Mouse (Mus musculus) ovary, postnatal 10 days (tissue): ENCODE measurements around the gene Astl.
"Not testable (repeated sequence)": the region's sequence is repeated elsewhere in the genome, so short reads cannot be mapped to it uniquely, and the experiment has no call there.

Experiments
- DNase-seq: peaks from one replicate; pipeline ENCODE4 v3.0.0; 2022; ENCODE audit warnings: low spot score

Gene Astl

DNA sequence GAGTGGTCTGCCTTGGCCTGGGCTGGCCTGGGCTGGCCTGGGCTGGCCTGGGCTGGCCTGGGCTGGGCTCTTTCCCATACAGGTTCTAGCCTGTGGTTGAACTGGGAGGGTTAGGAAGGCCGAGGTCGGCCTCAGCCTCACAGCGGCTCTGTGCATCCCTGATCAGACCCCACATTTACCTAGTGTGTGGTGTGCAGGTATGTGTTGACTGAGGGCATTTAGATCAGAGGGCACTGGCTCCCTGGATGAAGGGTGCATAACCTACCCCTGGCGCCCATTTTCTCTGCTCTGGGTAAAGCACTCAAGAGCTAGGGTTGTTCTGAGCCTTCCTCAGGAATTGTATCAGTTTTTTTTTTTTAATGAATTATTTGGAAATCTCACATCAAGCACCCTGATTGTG is at the start of gene Astl:
Astl (plus strand) TSS at position 224 of the 400 bp plus-strand sequence.
- no peak for DNase-seq

DNA sequence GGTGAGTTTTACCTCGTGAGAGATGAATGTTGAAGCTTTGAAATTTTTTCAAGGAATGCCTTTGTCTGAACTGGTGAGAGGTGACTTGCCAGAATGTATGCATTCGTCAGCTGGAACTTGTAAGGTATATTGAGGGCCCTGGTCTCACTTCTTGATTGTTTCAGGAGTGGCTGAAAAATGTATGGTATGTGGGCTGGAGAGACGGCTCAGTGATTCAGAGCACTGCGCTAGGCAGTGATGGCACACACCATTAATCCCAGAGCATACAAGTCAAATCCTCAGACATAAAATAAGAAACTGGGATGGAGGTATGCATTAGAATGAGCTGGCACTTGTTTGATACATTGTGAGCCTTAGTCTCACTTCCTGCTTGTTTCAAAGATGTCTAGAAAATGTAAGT is 46.2 kb upstream of the Astl start:
- DNase-seq: no peak

GRCm38 (mm10) chr2:127297001-127297805 is 41.2 kb upstream of the Astl start:
- no peak for DNase-seq

DNA sequence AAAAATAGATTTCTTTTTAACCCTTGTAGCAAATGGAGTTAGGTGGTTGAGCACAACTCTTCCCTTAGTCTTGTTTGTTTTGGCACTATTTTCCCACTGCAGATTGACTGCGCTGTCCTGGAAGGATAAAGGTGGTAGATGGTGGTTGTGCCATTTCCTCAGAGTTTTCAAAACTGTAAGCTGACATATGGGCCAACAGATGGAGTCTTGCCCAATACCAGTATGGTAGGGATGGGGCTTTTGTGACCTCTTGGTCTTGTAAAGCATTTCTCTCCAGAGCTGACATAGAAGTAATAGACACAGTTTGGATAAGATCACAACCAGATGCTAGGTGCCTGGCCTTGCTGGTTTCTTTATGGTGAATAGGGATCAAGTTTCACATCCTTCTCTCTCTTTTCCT is 40.4 kb upstream of the Astl start:
- no peak for DNase-seq

DNA sequence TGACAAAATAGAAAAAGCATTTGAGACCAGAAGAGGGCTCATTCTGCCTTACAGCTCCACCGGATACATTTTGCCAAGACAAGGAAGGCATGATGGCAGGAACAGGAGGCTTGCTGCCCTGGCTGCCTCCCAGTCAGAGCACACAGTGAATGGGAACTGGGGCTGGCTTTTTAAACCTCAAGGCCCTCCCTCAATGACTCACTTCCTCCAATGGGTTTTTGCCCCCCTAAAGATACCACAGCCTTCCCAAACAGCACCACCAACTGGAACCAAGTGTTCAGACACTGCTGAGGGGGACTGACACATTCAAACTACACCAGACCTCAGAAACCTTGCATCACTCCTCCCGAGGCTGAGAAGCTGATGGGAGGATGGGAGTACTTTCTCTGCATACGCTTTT is 37.7 kb upstream of the Astl start:
- no peak for DNase-seq

- DNase-seq: no peak
Measured at GRCm38 (mm10) chr2:127301883-127302282, 36.6 kb upstream of the Astl start.

DNA sequence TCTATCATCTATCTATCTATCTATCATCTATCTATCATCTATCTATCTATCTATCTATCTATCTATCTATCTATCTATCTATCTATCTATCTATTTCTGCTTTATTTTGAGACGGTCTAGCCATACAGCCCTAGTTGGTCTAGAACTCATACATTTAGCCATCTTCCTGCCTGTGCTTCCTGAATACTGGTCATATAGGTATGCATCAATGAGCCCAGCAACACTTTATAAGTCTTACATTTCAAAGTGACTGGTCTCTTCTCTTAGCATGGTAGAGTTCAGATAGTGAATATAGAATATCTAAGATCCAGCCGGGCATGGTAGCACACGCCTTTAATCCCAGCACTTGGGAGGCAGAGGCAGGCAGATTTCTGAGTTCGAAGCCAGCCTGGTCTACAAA is 34.2 kb upstream of the Astl start:
- not testable (repeated sequence) for DNase-seq

GRCm38 (mm10) chr2:127304609-127305210 is 33.7 kb upstream of the Astl start:
- no peak for DNase-seq

DNA sequence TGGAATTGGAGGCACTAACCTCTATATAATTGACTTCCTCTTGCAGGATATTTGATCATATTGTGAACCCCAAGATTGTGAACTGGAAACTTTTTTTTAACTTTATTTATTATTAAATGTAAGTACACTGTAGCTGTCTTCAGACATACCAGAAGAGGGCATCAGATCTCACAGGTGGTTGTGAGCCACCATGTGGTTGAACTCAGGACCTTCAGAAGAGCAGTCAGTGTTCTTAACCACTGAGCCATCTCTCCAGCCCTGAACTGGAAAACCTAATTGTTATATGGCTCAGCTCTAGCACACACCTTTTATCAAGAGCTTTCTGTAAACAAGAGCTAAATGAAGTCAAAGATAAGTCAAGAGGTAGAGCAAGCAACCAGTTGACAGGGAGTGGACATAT is 32.3 kb upstream of the Astl start:
- DNase-seq: no peak

GRCm38 (mm10) chr2:127307179-127307578 is 31.3 kb upstream of the Astl start:
- no peak for DNase-seq

DNA sequence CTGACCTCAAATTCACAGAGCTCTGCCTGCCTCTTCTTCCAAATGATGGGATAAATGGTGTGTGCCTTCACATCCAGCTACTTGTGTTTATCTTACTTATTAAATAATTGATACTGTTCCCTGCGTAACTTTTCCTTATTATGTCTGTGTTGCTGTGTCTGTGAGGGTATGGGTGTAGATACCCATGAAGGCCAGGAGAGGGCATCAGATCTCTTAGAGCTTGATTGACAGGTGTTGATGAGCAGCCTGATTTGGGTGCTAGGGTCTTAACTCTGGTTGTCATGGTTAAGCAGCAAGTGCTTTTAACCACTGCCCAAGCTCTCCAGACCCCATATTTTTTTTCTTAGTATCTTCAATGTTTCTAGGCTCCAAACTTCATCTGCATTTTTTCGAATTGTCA is 29.8 kb upstream of the Astl start:
- DNase-seq: no peak

DNA sequence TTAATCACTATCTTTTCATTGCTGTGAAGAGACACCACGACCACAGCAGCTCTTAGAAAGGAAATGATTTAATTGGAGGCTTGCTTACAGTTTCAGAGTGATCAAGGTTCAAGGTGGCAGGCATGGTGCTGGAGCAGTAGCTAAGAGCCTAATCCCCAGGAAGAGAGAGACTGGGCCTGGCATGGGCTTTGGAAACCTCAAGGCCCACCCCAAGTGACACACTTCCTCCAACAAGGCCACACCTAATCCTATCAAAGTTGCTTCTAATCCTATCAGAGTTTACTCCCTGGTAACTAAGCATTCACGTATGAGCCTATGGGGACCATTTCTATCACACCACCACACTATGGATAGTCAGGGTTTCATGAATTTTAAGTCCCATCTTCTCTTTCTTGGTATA is 28.2 kb upstream of the Astl start:
- DNase-seq: no peak

DNA sequence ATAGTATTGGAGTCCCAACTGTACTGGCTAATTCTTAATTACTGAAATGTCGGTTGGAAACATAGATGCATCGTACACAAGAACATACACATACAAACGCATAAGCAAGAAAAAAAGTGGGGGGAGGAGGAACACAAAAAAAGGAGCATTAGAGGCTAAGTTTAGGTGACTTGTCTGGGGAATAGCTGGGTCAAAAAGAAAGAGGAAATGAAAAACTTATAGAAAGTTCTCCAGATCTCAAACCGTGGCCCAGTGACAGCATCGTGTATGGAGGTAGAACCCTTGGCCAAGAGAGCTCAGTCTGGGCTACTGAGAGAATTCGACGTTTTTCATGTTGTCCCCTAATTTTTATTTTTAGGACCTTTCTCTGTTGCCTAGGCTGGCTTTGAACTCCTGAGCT is 27.8 kb upstream of the Astl start:
- no peak for DNase-seq

- no peak for DNase-seq
Measured at GRCm38 (mm10) chr2:127311193-127311592, 27.2 kb upstream of the Astl start.

- DNase-seq: no peak
Measured at GRCm38 (mm10) chr2:127312801-127313200, 25.6 kb upstream of the Astl start.

- DNase-seq: no peak
Measured at GRCm38 (mm10) chr2:127313878-127314277, 24.6 kb upstream of the Astl start.

- DNase-seq: no peak
Measured at GRCm38 (mm10) chr2:127314467-127315154, 23.8 kb upstream of the Astl start.

DNA sequence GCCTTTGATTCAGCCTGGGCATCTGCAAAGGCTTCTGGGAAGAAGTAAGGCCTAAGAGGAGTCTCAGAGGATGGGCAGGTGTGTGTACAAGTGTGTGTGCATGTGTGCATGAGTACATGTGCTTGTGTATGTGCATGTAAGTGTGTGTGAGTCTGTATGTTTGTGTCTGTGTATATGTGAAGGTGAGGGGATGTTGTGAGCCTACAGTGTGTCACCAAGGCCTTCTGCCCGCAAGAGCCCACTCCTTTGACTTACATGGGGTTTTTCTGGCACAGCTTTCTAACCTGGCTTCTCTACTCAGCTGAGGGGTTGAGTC is 23.3 kb upstream of the Astl start:
- no peak for DNase-seq

- DNase-seq: no peak
Measured at GRCm38 (mm10) chr2:127316431-127316830, 22.0 kb upstream of the Astl start.

GRCm38 (mm10) chr2:127318136-127318535 is 20.3 kb upstream of the Astl start:
- no peak for DNase-seq

GRCm38 (mm10) chr2:127319071-127319470 is 19.4 kb upstream of the Astl start:
- DNase-seq: no peak

- no peak for DNase-seq
Measured at GRCm38 (mm10) chr2:127322671-127323285, 15.7 kb upstream of the Astl start.

DNA sequence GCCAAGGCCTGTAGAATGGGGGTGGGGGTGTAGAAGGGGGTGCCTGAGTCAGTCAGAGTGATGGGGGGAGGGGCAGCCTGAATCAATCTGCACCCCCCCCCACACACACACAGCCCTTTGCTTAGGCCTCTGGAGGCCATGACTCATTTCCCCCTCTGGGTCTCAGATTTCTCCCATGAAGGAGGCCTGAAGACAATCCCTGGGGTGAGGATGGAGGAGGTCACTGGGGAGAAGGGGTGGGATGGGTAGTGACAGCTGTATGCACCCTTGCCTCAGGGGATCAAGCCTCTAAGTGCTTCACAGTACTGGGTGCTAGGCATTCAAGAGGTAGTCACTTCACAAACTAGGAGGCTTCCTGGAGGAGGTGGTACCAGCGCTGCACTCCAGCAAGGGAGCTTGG is 14.8 kb upstream of the Astl start:
- no peak for DNase-seq
